Mouse (Mus musculus) embryonic facial prominence, embryonic 13.5 days (tissue): ENCODE measurements around the gene Otub2. TPM values are rescaled to one million over a fixed set of nuclear protein-coding genes. Genes with fewer than 3 reads are reported as not detected.

Experiments
- ATAC-seq: fragments of 200-750 bp; cut with Nextera tagmentation; 2 replicates; pipeline ENCODE4 v1.8.0; 2017; ENCODE audit warnings: low read depth; ENCODE audit not compliant: insufficient number of reproducible peaks, insufficient read depth, low FRiP score, low TSS enrichment
- H3K27ac ChIP-seq: fragments of 300-500 bp; sonication (generic); 2 replicates; pipeline ENCODE4 v1.5.1; 2015; ENCODE audit warnings: moderate library complexity, mild to moderate bottlenecking, inconsistent platforms
- H3K27me3 ChIP-seq: fragments of 300-500 bp; sonication (generic); 2 replicates; pipeline ENCODE4 v1.6.1; 2015; ENCODE audit warnings: mild to moderate bottlenecking, inconsistent platforms
- H3K36me3 ChIP-seq: fragments of 300-500 bp; sonication (generic); 2 replicates; pipeline ENCODE4 v1.6.1; 2015; ENCODE audit warnings: mild to moderate bottlenecking, inconsistent platforms
- H3K4me1 ChIP-seq: fragments of 300-500 bp; sonication (generic); 2 replicates; pipeline ENCODE4 v1.6.1; 2015; ENCODE audit warnings: inconsistent platforms
- H3K4me2 ChIP-seq: fragments of 300-500 bp; sonication (generic); 2 replicates; pipeline ENCODE4 v1.6.1; 2015; ENCODE audit warnings: moderate library complexity, mild to moderate bottlenecking, inconsistent platforms
- H3K4me3 ChIP-seq: fragments of 300-500 bp; sonication (generic); 2 replicates; pipeline ENCODE4 v1.5.1; 2015; ENCODE audit warnings: mild to moderate bottlenecking, inconsistent platforms
- H3K9ac ChIP-seq: fragments of 300-500 bp; sonication (generic); 2 replicates; pipeline ENCODE4 v1.6.1; 2015; ENCODE audit warnings: mild to moderate bottlenecking, inconsistent platforms
- H3K9me3 ChIP-seq: fragments of 300-500 bp; sonication (generic); 2 replicates; pipeline ENCODE4 v1.6.1; 2016; ENCODE audit warnings: inconsistent platforms
- WGBS: fragments of 180-500 bp; shearing (Covaris S2); methylation state at CpG from one replicate; pipeline ENCODE4 v1.1.7; 2015; ENCODE audit warnings: mixed read lengths; 5-methylcytosine and 5-hydroxymethylcytosine counted together
- polyA plus RNA-seq: library from polyadenylated mRNA; unstranded; fragments of >200 nt; fragmentation: Nextera tagmentation; extraction: Ambion mirVana; gene quantifications from 2 replicates; pipeline ENCODE4 v1.2.1, GENCODE M21; 2015

Otub2 gene
- polyA plus RNA-seq, 1 experiment from 2014 or later: 10.7 TPM

GRCm38 (mm10) chr12:103376124-103376523 lies 12.4 kb upstream of the Otub2 start:
- no peak for ATAC-seq
- no peaks in the 10 kb centered on the region for H3K4me1 ChIP-seq
- no peak overlapping the region for H3K27ac ChIP-seq
- no peak overlapping the region for H3K9ac ChIP-seq
- 71% methylated on average over 5 of the region's 5 CpGs for WGBS
- H3K36me3 ChIP-seq: no peaks in the 10 kb centered on the region
- no peak overlapping the region for H3K4me2 ChIP-seq
- no peaks in the 10 kb centered on the region for H3K27me3 ChIP-seq
- H3K4me3 ChIP-seq: no peak overlapping the region
- H3K9me3 ChIP-seq: no peaks in the 10 kb centered on the region

DNA sequence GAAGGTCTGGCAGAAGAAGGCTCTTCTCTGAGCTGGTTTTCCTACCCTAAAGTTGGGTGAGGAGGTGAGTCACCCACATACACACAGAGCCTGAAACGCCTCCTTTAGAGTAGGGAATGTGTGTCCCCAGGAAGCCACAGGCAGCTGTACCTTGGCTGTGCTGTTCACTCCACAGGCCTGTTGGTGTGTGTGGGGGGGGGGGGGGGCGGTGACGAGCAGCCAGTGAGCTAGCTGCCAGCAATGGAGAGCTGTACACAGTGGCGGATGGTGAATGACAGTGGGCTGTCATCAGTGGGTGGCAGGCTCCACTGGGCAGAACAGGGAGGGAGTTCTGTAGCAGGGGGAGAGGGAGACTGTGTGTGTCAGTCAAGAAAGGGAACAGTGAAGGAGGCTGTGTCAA lies 11.7 kb upstream of the Otub2 start:
- Histone ChIP-seq H3K27ac (no peak overlapping the region), H3K9me3 (no peaks in the 10 kb centered on the region), H3K4me3 (no peak overlapping the region), H3K36me3 (no peaks in the 10 kb centered on the region), H3K9ac (no peak overlapping the region), H3K4me1 (no peaks in the 10 kb centered on the region), H3K4me2 (no peak overlapping the region), H3K27me3 (no peaks in the 10 kb centered on the region)
- 66% methylated on average over 4 of the region's 4 CpGs for WGBS
- no peak for ATAC-seq

GRCm38 (mm10) chr12:103380226-103380625 lies 8.3 kb upstream of the Otub2 start:
- 84% methylated on average over 4 of the region's 4 CpGs for WGBS
- ATAC-seq: no peak
- H3K9ac ChIP-seq: no peak overlapping the region

DNA sequence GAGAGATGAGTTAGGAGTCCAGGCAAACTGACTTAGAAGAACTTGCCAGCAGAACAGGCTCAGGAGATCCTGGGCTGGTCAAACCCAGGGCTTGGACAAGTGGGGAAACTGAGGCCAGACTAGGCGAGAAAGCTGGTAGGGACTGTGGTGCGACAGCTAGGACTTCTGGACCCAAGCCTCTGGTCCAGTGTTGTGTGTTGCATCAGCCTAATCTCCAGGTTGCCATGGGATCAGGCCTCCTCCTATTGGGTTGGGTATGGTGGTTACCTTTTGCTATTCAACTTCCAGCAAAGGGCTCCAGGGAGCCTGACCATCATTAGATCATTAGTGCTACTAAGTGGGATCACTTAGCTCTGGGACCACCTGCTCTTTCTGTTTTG lies 856 bp downstream of the Otub2 start:
- H3K4me2 ChIP-seq: peak overlapping the region; percentile 81
- peak overlapping the region; percentile 79 for H3K4me3 ChIP-seq
- H3K9me3 ChIP-seq: no peaks in the 10 kb centered on the region
- ATAC-seq: no peak
- WGBS: 65% methylated on average over 2 of the region's 2 CpGs
- H3K27me3 ChIP-seq: no peaks in the 10 kb centered on the region
- no peak overlapping the region for H3K27ac ChIP-seq
- H3K4me1 ChIP-seq: peaks cover 14% of the 10 kb centered on the region
- no peaks in the 10 kb centered on the region for H3K36me3 ChIP-seq
- H3K9ac ChIP-seq: peak overlapping the region; percentile 92

More at GRCm38 (mm10) chr12:103380226-103380625, 8.3 kb upstream of the Otub2 start:
- H3K4me2 ChIP-seq: no peak overlapping the region
- H3K9me3 ChIP-seq: no peaks in the 10 kb centered on the region
- H3K27me3 ChIP-seq: no peaks in the 10 kb centered on the region
- H3K36me3 ChIP-seq: no peaks in the 10 kb centered on the region
- no peak overlapping the region for H3K27ac ChIP-seq
- H3K4me3 ChIP-seq: no peak overlapping the region
- H3K4me1 ChIP-seq: no peaks in the 10 kb centered on the region

- H3K9ac ChIP-seq: peak overlapping the region; percentile 32; the same call in 1 of the 2 replicates
Measured at GRCm38 (mm10) chr12:103389982-103390381, 1.5 kb downstream of the Otub2 start.

DNA sequence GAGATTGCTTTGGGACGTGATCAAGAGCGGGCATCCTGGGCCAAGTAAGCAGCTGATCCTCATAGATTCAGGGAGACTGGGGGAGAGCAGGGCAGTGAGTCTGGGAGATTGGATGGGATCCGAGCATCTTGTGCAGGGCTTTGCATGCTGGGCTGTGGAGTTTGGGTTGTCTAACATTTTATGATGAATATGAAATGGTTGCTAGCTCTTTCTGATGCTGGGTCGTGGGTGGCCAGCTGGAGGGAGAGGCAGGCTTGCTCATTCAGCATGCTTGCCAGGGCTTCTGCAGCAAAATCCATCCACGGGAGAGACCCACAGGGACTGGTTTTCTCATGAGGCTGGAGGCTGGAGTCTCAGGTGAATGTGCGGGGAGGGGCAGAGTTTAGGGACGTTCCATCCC lies 2.6 kb downstream of the Otub2 start:
- Histone ChIP-seq H3K4me2 (no peak overlapping the region), H3K27ac (no peak overlapping the region), H3K36me3 (no peaks in the 10 kb centered on the region), H3K9me3 (no peaks in the 10 kb centered on the region), H3K9ac (peak overlapping the region; percentile 27; the same call in 1 of the 2 replicates), H3K4me1 (peaks cover 14% of the 10 kb centered on the region), H3K4me3 (no peak overlapping the region), H3K27me3 (no peaks in the 10 kb centered on the region)
- ATAC-seq: no peak
- 83% methylated on average over 7 of the region's 7 CpGs for WGBS

More at GRCm38 (mm10) chr12:103389982-103390381, 1.5 kb downstream of the Otub2 start:
- 76% methylated on average over 4 of the region's 4 CpGs for WGBS
- no peak overlapping the region for H3K27ac ChIP-seq
- H3K27me3 ChIP-seq: no peaks in the 10 kb centered on the region
- H3K4me1 ChIP-seq: peaks cover 14% of the 10 kb centered on the region
- H3K4me3 ChIP-seq: no peak overlapping the region
- ATAC-seq: no peak
- no peaks in the 10 kb centered on the region for H3K36me3 ChIP-seq
- H3K9me3 ChIP-seq: no peaks in the 10 kb centered on the region
- peak overlapping the region; percentile 81; the same call in 1 of the 2 replicates for H3K4me2 ChIP-seq

- H3K36me3 ChIP-seq: no peaks in the 10 kb centered on the region
- no peak overlapping the region for H3K27ac ChIP-seq
- ATAC-seq: no peak
- 61% methylated on average over 6 of the region's 6 CpGs for WGBS
- H3K27me3 ChIP-seq: no peaks in the 10 kb centered on the region
- no peak overlapping the region for H3K9ac ChIP-seq
- H3K9me3 ChIP-seq: no peaks in the 10 kb centered on the region
- no peak overlapping the region for H3K4me2 ChIP-seq
- H3K4me3 ChIP-seq: no peak overlapping the region
- peaks cover 20% of the 10 kb centered on the region for H3K4me1 ChIP-seq
Measured at GRCm38 (mm10) chr12:103393528-103393927, 5.0 kb downstream of the Otub2 start.

GRCm38 (mm10) chr12:103395486-103396275 lies 7.2 kb downstream of the Otub2 start:
- Histone ChIP-seq H3K4me3 (no peak overlapping the region), H3K9me3 (no peaks in the 10 kb centered on the region), H3K27me3 (no peaks in the 10 kb centered on the region), H3K4me1 (peaks cover 6% of the 10 kb centered on the region), H3K9ac (no peak overlapping the region), H3K36me3 (0 out of 2 replicates have a peak, but pooled peaks cover 4% of the 10 kb centered on the region), H3K27ac (no peak overlapping the region), H3K4me2 (no peak overlapping the region)
- 81% methylated on average over 12 of the region's 12 CpGs for WGBS
- no peak for ATAC-seq

- Histone ChIP-seq H3K27ac (no peak overlapping the region), H3K9me3 (no peaks in the 10 kb centered on the region), H3K4me2 (no peak overlapping the region), H3K9ac (no peak overlapping the region), H3K36me3 (peaks cover 13% of the 10 kb centered on the region; the same call in 1 of the 2 replicates), H3K27me3 (no peaks in the 10 kb centered on the region), H3K4me1 (peaks cover 6% of the 10 kb centered on the region), H3K4me3 (no peak overlapping the region)
- ATAC-seq: no peak
- 51% methylated on average over 7 of the region's 7 CpGs for WGBS
Measured at GRCm38 (mm10) chr12:103396751-103397150, 8.3 kb downstream of the Otub2 start.

- Histone ChIP-seq H3K4me1 (no peaks in the 10 kb centered on the region), H3K27ac (no peak overlapping the region), H3K9ac (no peak overlapping the region), H3K27me3 (no peaks in the 10 kb centered on the region), H3K4me3 (no peak overlapping the region), H3K36me3 (peaks cover 81% of the 10 kb centered on the region), H3K9me3 (no peaks in the 10 kb centered on the region), H3K4me2 (no peak overlapping the region)
- WGBS: 88% methylated on average over 18 of the region's 18 CpGs
- ATAC-seq: no peak
Measured at GRCm38 (mm10) chr12:103404131-103404530, 15.6 kb downstream of the Otub2 start.

DNA sequence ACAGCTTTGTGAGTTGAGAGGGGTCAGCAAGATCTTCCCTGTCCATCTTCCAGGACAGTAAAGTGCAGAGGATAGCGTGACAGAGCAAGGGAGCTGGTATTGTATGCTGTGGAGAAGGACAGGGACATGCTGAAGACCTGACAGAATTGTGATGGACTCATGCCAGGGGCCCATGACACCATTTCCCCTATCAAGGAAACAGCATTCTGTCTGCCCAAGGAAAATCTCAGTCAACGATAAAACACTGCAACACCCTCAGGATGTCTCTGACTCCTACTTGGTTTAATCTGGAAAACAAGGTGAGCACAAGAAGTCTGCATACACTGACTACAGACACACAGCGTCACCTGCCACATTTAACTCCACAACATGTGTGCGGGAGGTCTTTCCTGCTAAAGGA lies 19.2 kb downstream of the Otub2 start, which contains the start of gene 9330161L09Rik:
Gene 9330161L09Rik (minus strand): TSS at position 101 of the 400 bp plus-strand sequence.
- H3K27me3 ChIP-seq: no peaks in the 10 kb centered on the region
- H3K9ac ChIP-seq: no peak within 1 kb of the TSS
- no peak within 1 kb of the TSS for H3K4me2 ChIP-seq
- no peak within 1 kb of the TSS for H3K4me3 ChIP-seq
- ATAC-seq: no peak
- H3K36me3 ChIP-seq: peaks cover 98% of the 10 kb centered on the region
- WGBS: 96% methylated on average over 4 of the region's 4 CpGs
- H3K9me3 ChIP-seq: no peaks in the 10 kb centered on the region
- no peak within 1 kb of the TSS for H3K27ac ChIP-seq
- H3K4me1 ChIP-seq: no peaks in the 10 kb centered on the region

- no peaks in the 10 kb centered on the region for H3K27me3 ChIP-seq
- WGBS: 94% methylated on average over 10 of the region's 10 CpGs
- no peak overlapping the region for H3K9ac ChIP-seq
- H3K4me3 ChIP-seq: no peak overlapping the region
- peaks cover 98% of the 10 kb centered on the region for H3K36me3 ChIP-seq
- no peaks in the 10 kb centered on the region for H3K4me1 ChIP-seq
- ATAC-seq: no peak
- no peak overlapping the region for H3K27ac ChIP-seq
- no peaks in the 10 kb centered on the region for H3K9me3 ChIP-seq
- H3K4me2 ChIP-seq: no peak overlapping the region
Measured at GRCm38 (mm10) chr12:103408144-103408543, 19.7 kb downstream of the Otub2 start.
